Mouse (Mus musculus) ES-Bruce4 (cell line): ENCODE measurements around the gene Naga. TPM values are rescaled to one million over a fixed set of nuclear protein-coding genes. Genes with fewer than 3 reads are reported as not detected.

Experiments used
- H3K27ac ChIP-seq: 2 replicates; pipeline ENCODE4 v1.5.1; 2012; ENCODE audit warnings: low read length, inconsistent platforms; ENCODE audit not compliant: insufficient read depth
- H3K27me3 ChIP-seq: 2 replicates; pipeline ENCODE4 v1.6.1; 2012; ENCODE audit warnings: mild to moderate bottlenecking, low read length, inconsistent platforms; ENCODE audit not compliant: control insufficient read depth, poor library complexity, insufficient read depth, severe bottlenecking
- H3K36me3 ChIP-seq: 2 replicates; pipeline ENCODE4 v1.6.1; 2012; ENCODE audit warnings: inconsistent platforms, mild to moderate bottlenecking, low read length, moderate library complexity; ENCODE audit not compliant: control insufficient read depth, poor library complexity, insufficient read depth, severe bottlenecking
- H3K4me1 ChIP-seq: one replicate; pipeline ENCODE4 v1.8.1; 2011; ENCODE audit warnings: low read length; ENCODE audit not compliant: control insufficient read depth, insufficient read depth
- H3K4me3 ChIP-seq: 2 replicates; pipeline ENCODE4 v1.5.1; 2011; ENCODE audit warnings: low read depth, mild to moderate bottlenecking, low read length
- H3K9ac ChIP-seq: 2 replicates; pipeline ENCODE4 v1.6.1; 2012; ENCODE audit warnings: low read depth, mild to moderate bottlenecking, inconsistent platforms; ENCODE audit not compliant: poor library complexity, severe bottlenecking
- H3K9me3 ChIP-seq: replicated peaks from 2 replicates; pipeline ENCODE4 v1.6.1; 2012; ENCODE audit warnings: mild to moderate bottlenecking, low read length, inconsistent platforms; ENCODE audit not compliant: control insufficient read depth, poor library complexity, insufficient read depth, severe bottlenecking
- CTCF ChIP-seq: IDR thresholded peaks from one replicate; pipeline ENCODE4 v1.8.1; 2011; ENCODE audit warnings: low read depth, low read length
- EP300 ChIP-seq: IDR thresholded peaks from 2 replicates; pipeline ENCODE4 v1.6.1; 2011; ENCODE audit warnings: low read depth, low read length; ENCODE audit not compliant: insufficient read depth
- POLR2A ChIP-seq: IDR thresholded peaks from one replicate; pipeline ENCODE4 v1.8.1; 2011; ENCODE audit warnings: low read length; ENCODE audit not compliant: insufficient read depth
- polyA plus RNA-seq: library from polyadenylated mRNA; stranded (reverse); fragments of >200 nt; gene quantifications from 2 replicates; pipeline ENCODE4 v1.2.4, GENCODE M21; 2011; ENCODE audit warnings: low read depth; ENCODE audit not compliant: missing spikeins, insufficient read depth, insufficient read length

Gene Naga
- polyA plus RNA-seq, 1 experiment, result 29.5 TPM

DNA sequence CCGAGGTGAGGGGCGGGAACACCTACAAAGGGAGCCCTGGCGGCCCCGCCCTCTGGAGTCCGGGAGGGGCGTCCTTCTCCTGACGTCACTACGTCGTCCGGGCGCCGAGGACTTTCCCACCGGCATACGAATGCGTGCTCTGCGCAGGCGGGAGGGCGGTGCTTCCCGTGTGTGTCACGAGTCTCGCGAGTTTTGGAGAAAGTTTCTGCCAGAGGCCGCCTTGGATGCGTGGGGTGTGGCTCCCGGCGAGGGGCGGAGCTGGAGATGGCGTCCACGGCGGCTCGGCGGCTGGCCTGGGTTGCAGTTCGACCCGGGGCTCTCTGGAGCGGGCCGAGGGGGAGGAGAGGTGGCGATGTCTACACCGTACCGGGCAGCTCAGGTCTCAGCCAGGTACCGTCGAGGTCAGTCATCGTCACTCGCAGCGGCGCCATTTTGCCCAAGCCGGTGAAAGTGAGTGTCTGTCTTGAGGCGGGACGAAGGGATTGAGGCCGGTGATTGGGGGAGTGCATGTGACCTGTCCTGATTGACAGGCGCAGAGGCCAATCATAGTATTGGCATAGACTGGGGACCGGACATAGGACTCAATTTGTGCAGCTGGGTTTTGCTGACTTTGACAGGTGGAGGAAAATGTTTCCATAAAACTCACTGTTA is 7.2 kb upstream of the Naga start:
- TF ChIP-seq CTCF (no peak), POLR2A (no peak), EP300 (peak; percentile 10; the same call in 1 of the 2 replicates)
- H3K4me1 ChIP-seq, result peaks cover 2% of the 10 kb centered on the region
- H3K36me3 ChIP-seq, result peaks cover 12% of the 10 kb centered on the region
- H3K9me3 ChIP-seq, result no peaks in the 10 kb centered on the region
- H3K9ac ChIP-seq, result peak overlapping the region; percentile 82
- no peaks in the 10 kb centered on the region for H3K27me3 ChIP-seq
- no peak overlapping the region for H3K27ac ChIP-seq
- H3K4me3 ChIP-seq, result peak overlapping the region; percentile 94

DNA sequence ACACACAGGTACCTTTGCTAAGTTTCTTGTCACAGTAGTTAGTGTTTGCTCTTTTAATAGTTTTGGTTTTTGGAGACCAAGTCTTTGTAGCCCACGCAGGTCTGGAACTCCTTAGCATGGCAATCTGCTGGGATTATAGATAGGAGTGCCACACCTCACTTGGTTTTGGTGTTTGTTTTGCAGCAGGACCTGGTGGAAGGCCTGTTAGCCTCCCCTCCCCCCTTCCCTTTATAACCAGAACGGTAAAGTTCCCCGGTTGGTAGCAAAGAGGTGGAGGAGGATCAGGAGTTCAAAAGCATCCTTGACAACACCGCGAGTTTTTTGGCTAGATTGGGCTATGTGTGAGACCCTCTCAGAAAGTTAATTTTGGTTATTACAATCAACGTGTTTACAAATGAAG is 6.2 kb upstream of the Naga start:
- Histone ChIP-seq H3K4me1 (peaks cover 6% of the 10 kb centered on the region), H3K27ac (no peak overlapping the region), H3K9me3 (no peaks in the 10 kb centered on the region), H3K4me3 (no peak overlapping the region), H3K9ac (no peak overlapping the region), H3K27me3 (no peaks in the 10 kb centered on the region), H3K36me3 (peaks cover 6% of the 10 kb centered on the region; the same call in 1 of the 2 replicates)
- TF ChIP-seq POLR2A (no peak), CTCF (no peak), EP300 (no peak)

DNA sequence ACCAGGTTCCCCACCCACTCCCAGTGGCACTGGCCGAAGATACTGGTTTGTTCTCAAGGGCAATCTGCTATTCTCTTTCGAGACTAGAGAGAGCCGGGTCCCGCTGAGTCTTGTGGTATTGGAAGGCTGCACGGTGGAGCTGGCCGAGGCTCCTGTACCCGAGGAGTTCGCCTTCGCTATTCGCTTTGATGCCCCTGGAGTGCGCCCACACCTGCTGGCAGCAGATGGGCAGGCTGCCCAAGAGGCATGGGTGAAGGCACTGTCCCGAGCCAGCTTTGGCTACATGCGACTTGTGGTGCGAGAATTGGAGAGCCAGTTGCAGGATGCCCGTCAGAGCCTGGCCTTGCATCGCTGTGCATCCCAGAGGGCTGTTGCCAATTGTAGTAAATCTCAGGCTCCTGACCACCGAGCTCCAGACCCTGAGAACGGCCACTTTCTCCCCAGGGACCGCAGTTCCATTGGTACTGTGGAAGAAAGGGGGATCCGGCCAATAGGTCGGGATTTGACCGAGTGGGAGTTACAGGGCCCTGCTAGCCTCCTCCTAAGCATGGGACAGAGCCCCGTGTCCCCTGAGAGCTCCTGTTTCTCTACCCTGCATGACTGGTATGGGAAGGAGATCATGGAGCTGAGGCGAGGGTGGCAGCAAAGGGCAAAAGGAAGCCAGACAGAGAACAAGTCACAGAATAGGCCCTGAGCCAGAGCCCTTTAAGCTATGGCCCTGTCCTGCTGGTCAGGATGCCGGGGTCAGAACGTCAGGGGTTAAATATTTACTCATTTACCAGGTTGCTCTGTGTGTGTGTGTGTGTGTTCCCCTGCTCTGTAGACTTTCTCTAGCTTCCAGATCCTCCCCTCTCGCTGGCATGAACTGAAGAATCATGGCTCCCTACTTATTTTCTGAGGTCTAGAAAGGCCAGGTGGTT is 4.9 kb upstream of the Naga start:
- Histone ChIP-seq H3K9ac (no peak overlapping the region), H3K4me3 (no peak overlapping the region), H3K9me3 (no peaks in the 10 kb centered on the region), H3K4me1 (peaks cover 6% of the 10 kb centered on the region), H3K36me3 (peaks cover 3% of the 10 kb centered on the region; the same call in 1 of the 2 replicates), H3K27ac (no peak overlapping the region), H3K27me3 (no peaks in the 10 kb centered on the region)
- no peak for TF ChIP-seq CTCF
- no peak for TF ChIP-seq EP300
- no peak for TF ChIP-seq POLR2A

GRCm38 (mm10) chr15:82342543-82342935 is 3.8 kb upstream of the Naga start:
- Histone ChIP-seq H3K36me3 (no peaks in the 10 kb centered on the region), H3K27me3 (no peaks in the 10 kb centered on the region), H3K4me3 (no peak overlapping the region), H3K9me3 (no peaks in the 10 kb centered on the region), H3K9ac (no peak overlapping the region), H3K27ac (no peak overlapping the region), H3K4me1 (peaks cover 6% of the 10 kb centered on the region)
- no peak for TF ChIP-seq POLR2A
- no peak for TF ChIP-seq CTCF
- TF ChIP-seq EP300, result no peak

GRCm38 (mm10) chr15:82341675-82342542 is 3.2 kb upstream of the Naga start:
- peaks cover 4% of the 10 kb centered on the region for H3K4me1 ChIP-seq
- no peaks in the 10 kb centered on the region for H3K36me3 ChIP-seq
- H3K27ac ChIP-seq, result no peak overlapping the region
- no peaks in the 10 kb centered on the region for H3K27me3 ChIP-seq
- H3K9ac ChIP-seq, result peak overlapping the region; percentile 56
- TF ChIP-seq CTCF, result no peak
- peak overlapping the region; percentile 31 for H3K4me3 ChIP-seq
- H3K9me3 ChIP-seq, result no peaks in the 10 kb centered on the region
